Mouse (Mus musculus) heart, adult 2 months (tissue): ENCODE measurements around the gene Rps19.

ENCODE experiments used
- CTCF ChIP-seq: fragments of 200-600 bp; IDR thresholded peaks from 2 replicates; pipeline ENCODE4 v1.8.1; 2022; ENCODE audit warnings: antibody characterized with exemption, mild to moderate bottlenecking, moderate library complexity
- EP300 ChIP-seq: fragments of 200-500 bp; IDR thresholded peaks from 2 replicates; pipeline ENCODE4 v1.6.1; 2011; ENCODE audit warnings: low read depth, low read length, control low read depth; ENCODE audit not compliant: insufficient read depth
- POLR2A ChIP-seq: fragments of 200-500 bp; IDR thresholded peaks from 2 replicates; pipeline ENCODE4 v1.6.1; 2011; ENCODE audit warnings: mild to moderate bottlenecking, low read depth, low read length, control low read depth; ENCODE audit not compliant: insufficient read depth

DNA sequence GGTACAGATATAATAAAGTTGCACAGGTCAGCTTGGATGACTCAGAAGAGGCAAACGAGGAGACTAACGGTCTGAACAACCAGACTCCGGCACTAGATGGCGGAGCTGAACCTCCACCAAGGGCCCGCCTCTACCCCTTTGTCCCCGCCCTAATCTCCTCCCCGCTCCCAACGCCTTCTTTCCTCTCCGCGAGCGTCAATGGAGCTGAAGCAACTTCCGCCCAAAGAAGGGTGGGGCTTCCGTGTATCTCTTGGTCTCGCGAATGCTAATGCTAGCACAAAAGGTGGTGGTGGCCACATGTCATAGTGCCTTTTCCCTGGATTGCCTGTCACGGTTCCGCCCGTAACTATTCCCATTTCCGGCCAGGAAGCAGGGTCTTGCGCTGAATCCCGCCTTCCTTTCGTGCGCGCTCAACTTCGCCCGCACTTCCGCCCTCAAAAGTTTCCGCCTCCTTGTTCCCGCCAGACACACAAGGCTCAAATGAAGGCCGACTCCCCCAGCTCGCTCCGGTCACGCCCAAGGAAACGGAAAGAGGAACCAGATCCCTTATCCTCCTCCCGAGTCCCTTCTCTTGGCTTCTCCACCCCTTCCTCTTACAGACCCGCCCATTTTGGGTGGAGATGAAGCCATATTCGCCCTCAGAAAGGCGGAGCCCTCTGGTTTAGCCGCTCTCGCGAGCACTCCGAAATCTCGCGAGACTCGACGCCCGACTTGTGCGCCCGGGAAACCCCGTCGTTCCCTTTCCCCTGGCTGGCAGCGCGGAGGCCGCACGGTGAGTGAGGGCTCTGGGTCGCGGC is at the start of gene Rps19:
- peak; percentile 84 for TF ChIP-seq CTCF
- TF ChIP-seq POLR2A = peak; percentile 92
- TF ChIP-seq EP300 = peak; percentile 48
